Mouse (Mus musculus) MN1 (cell line): ENCODE measurements around the gene Six2.

Source experiments
- DNase-seq: peaks from one replicate; pipeline ENCODE4 v3.0.0-alpha.2; 2016; ENCODE audit warnings: low spot score

The Six2 gene

GRCm38 (mm10) chr17:85661521-85661920 is 26.6 kb downstream of the Six2 start:
- DNase-seq: no peak

- DNase-seq: no peak
Measured at GRCm38 (mm10) chr17:85660016-85660415, 28.1 kb downstream of the Six2 start.

- no peak for DNase-seq
Measured at GRCm38 (mm10) chr17:85645718-85646665, 42.1 kb downstream of the Six2 start.

- no peak for DNase-seq
Measured at GRCm38 (mm10) chr17:85645312-85645711, 42.8 kb downstream of the Six2 start.

- DNase-seq: peak; percentile 11
Measured at GRCm38 (mm10) chr17:85637876-85638275, 50.2 kb downstream of the Six2 start.
